Mouse (Mus musculus) left cerebral cortex, adult 11 months (tissue): ENCODE data around the gene Akap12.

Experiments used
- DNase-seq: peaks from one replicate; pipeline ENCODE4 v3.0.0; 2022; ENCODE audit warnings: low spot score

Akap12 gene

GRCm38 (mm10) chr10:4404895-4405491 is 138.8 kb downstream of the Akap12 start:
- DNase-seq = peak; percentile 60

- DNase-seq = no peak
These were observed 139.3 kb downstream of the Akap12 start for GRCm38 (mm10) chr10:4405511-4405910.

- no peak for DNase-seq
These were observed 141.0 kb downstream of the Akap12 start for GRCm38 (mm10) chr10:4407191-4407590.
